Mouse (Mus musculus) heart, postnatal 0 days (tissue): ENCODE measurements at regions not wholly inside any gene's neighbourhood (a gene's known extent, or its start where the extent isn't known, plus 50 kb on each side); places are given as distances from the start of the nearest gene placed in this dataset.

Source experiments
- CTCF ChIP-seq: IDR thresholded peaks from 2 replicates; pipeline ENCODE4 v1.5.1; 2016; ENCODE audit warnings: antibody characterized with exemption, control low read depth, low read depth
- EP300 ChIP-seq: IDR thresholded peaks from 2 replicates; pipeline ENCODE4 v1.6.1; 2016; ENCODE audit warnings: antibody characterized with exemption, low read depth

- no peak for TF ChIP-seq CTCF
- no peak for TF ChIP-seq EP300
These were observed 415.4 kb downstream of the Mtx2 start for GRCm38 (mm10) chr2:75240976-75241375.
